Mouse (Mus musculus) heart, adult 2 months (tissue): ENCODE data around the gene Chrna5. TPM values are rescaled to one million over a fixed set of nuclear protein-coding genes. Genes with fewer than 3 reads are reported as not detected.
"Not testable (repeated sequence)": the region's sequence is repeated elsewhere in the genome, so short reads cannot be mapped to it uniquely, and the experiment has no call there.

Source experiments
- DNase-seq, 2 experiments: peaks; one replicate each; pipeline ENCODE4 v3.0.0; 2021
- H3K27ac ChIP-seq: fragments of 200-600 bp; 2 replicates; pipeline ENCODE4 v1.8.1; 2022
- H3K27me3 ChIP-seq: fragments of 200-500 bp; 2 replicates; pipeline ENCODE4 v1.6.1; 2012; ENCODE audit warnings: mild to moderate bottlenecking, low read length, inconsistent platforms, mixed read lengths; ENCODE audit not compliant: control insufficient read depth, insufficient read depth
- H3K36me3 ChIP-seq: fragments of 200-500 bp; 2 replicates; pipeline ENCODE4 v1.6.1; 2012; ENCODE audit warnings: low read length, inconsistent platforms; ENCODE audit not compliant: control insufficient read depth, insufficient read depth
- H3K4me1 ChIP-seq: fragments of 200-500 bp; 2 replicates; pipeline ENCODE4 v1.6.1; 2011; ENCODE audit warnings: low read length; ENCODE audit not compliant: control insufficient read depth, insufficient read depth
- H3K4me3 ChIP-seq: fragments of 200-600 bp; 2 replicates; pipeline ENCODE4 v1.8.1; 2022
- H3K79me2 ChIP-seq: fragments of 200-500 bp; replicated peaks from 2 replicates; pipeline ENCODE4 v1.6.1; 2012; ENCODE audit warnings: mild to moderate bottlenecking, inconsistent platforms, low read length, moderate library complexity, mixed read lengths; ENCODE audit not compliant: control insufficient read depth, insufficient read depth
- H3K9ac ChIP-seq: fragments of 200-500 bp; 2 replicates; pipeline ENCODE4 v1.6.1; 2012; ENCODE audit warnings: low read depth, mild to moderate bottlenecking, control low read depth, inconsistent platforms, low read length, mixed read lengths
- CTCF ChIP-seq: fragments of 200-600 bp; IDR thresholded peaks from 2 replicates; pipeline ENCODE4 v1.8.1; 2022; ENCODE audit warnings: antibody characterized with exemption, mild to moderate bottlenecking, moderate library complexity
- EP300 ChIP-seq: fragments of 200-500 bp; IDR thresholded peaks from 2 replicates; pipeline ENCODE4 v1.6.1; 2011; ENCODE audit warnings: low read depth, low read length, control low read depth; ENCODE audit not compliant: insufficient read depth
- POLR2A ChIP-seq: fragments of 200-500 bp; IDR thresholded peaks from 2 replicates; pipeline ENCODE4 v1.6.1; 2011; ENCODE audit warnings: mild to moderate bottlenecking, low read depth, low read length, control low read depth; ENCODE audit not compliant: insufficient read depth
- WGBS: fragments of 180-500 bp; shearing (Covaris S2); methylation state at CpG from one replicate; pipeline ENCODE4 v1.1.7; 2018; 5-methylcytosine and 5-hydroxymethylcytosine counted together
- intact Hi-C: fragments of 180-260 bp; cut with DNase I; formaldehyde crosslinking; loops from one replicate; pipeline ENCODE4 v1.15.1; 2025
- polyA plus RNA-seq: library from polyadenylated mRNA; depleted of rRNA; stranded (reverse); fragments of >200 nt; gene quantifications from 2 replicates; pipeline ENCODE4 v1.2.3, GENCODE M21; 2012
- total RNA-seq, 2 experiments: library from RNA; stranded (reverse); gene quantifications; 2 replicates each; pipeline ENCODE4 v1.2.3; 2021

The Chrna5 gene
- total and polyA plus RNA-seq, 3 experiments: not detected

DNA sequence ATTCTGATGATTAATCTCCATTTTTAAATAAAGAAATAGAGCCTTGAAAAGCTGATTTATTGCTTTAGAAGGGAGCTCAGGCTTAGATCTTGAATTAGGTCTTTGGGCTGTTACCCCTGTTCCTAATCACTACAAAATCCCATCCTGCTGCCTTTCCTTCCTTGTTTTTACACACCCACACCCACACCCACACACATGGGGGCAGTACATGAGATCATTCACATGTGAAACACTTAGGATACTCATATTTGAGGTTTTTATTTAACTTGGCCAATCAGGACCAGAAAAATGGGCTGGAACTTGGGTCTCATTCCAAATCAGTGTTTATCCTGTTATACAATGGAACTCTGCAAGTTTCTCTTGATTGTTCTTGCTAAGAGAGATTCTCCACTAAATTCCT lies 31.2 kb upstream of the Chrna5 start:
- DNase-seq: no peak
- Histone ChIP-seq H3K4me3 (no peak overlapping the region), H3K9ac (no peak overlapping the region), H3K36me3 (peaks cover 3% of the 10 kb centered on the region), H3K4me1 (peaks cover 2% of the 10 kb centered on the region), H3K27me3 (no peaks in the 10 kb centered on the region), H3K79me2 (no peaks in the 10 kb centered on the region; the same call in 1 of the 2 replicates), H3K27ac (no peak overlapping the region)
- TF ChIP-seq POLR2A (no peak), EP300 (no peak), CTCF (no peak)
- intact Hi-C loops: no loop called here

DNA sequence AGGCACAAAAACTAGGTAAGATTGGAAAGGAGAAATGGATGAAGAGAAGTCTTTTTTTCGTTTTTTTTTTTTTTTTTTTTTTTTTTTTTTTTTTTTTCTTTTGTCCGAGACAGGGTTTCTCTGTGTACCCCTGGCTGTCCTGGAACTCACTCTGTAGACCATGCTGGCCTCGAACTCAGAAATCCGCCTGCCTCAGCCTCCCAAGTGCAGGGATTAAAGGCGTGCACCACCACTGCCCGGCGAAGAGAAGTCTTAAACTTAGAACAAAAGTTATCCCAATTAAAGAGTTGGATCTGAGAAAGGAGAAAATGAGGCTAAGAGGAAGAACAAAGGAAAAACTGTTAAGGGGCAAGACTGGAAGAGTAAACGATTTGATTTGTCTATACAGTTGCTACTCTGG lies 30.5 kb upstream of the Chrna5 start:
- not testable (repeated sequence) for H3K9ac ChIP-seq, H3K4me1 ChIP-seq, H3K27me3 ChIP-seq, DNase-seq, H3K79me2 ChIP-seq, H3K36me3 ChIP-seq
- Histone ChIP-seq H3K27ac (peak overlapping the region; percentile 63), H3K4me3 (peak overlapping the region; percentile 92)
- WGBS: 31% methylated on average over 8 of the region's 8 CpGs
- intact Hi-C loops: loop anchor here (1.0 to 5.0 kb wide), 3 partner anchors 33 to 202 kb away; partner anchors contain the start of gene Hykk

DNA sequence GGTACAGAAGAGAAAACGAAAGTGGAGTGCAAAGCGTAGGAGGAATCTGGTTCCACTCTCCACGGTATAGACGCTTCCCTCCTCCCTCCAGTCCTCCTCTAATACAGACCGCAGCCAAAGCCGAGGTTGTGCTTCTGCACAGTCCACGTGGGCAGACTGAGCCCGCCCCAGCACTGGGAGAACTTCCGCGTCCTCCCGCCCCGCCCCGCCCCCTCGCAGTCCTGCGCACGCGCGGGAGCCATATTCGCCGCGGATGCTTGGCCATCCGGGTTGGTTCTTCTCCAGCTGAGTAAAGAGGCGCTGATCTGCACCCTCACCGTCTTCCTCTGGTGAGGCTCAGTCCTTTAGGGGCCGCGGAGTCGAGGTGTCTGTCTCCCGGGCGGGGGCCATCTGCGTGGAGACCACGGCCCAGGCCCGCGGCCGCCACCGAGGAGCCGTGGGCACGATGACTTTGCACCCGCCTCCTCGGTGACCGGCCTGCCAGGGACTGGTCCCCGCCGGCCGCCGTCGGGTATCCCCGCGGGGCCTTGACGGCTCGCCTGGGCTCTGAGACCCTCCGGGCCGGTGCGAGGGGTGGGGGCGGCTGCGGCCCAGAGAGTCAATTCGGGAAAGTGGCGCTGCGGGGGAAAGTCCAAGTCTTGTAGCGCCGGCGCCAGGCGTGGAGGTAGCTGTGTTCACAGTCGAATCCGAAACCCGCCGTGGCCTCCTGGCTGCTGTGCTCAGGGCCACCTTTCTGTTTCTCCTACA lies 29.9 kb upstream of the Chrna5 start, which contains the start of the genes Psma4 and AY074887:
Gene Psma4 (plus strand): TSS at position 216 of the 747 bp plus-strand sequence.
Gene AY074887 (minus strand): TSS at position 424 of the 747 bp plus-strand sequence.
- H3K4me3 ChIP-seq: peak within 1 kb of the TSS; percentile 92
- intact Hi-C loops: loop anchor here (1.0 to 5.0 kb wide), 3 partner anchors 33 to 202 kb away; partner anchors contain the start of gene Hykk
- H3K36me3 ChIP-seq: peaks cover 3% of the 10 kb centered on the region
- no peaks in the 10 kb centered on the region; the same call in 1 of the 2 replicates for H3K79me2 ChIP-seq
- H3K27ac ChIP-seq: peak within 1 kb of the TSS; percentile 94
- peaks cover 2% of the 10 kb centered on the region for H3K4me1 ChIP-seq
- no peaks in the 10 kb centered on the region for H3K27me3 ChIP-seq
- TF ChIP-seq POLR2A (peak; percentile 88), EP300 (no peak)
- H3K9ac ChIP-seq: peak within 1 kb of the TSS; percentile 88
- peak; percentile 93 to 94 for DNase-seq
- under 1% methylated on average over 65 of the region's 65 CpGs for WGBS

DNA sequence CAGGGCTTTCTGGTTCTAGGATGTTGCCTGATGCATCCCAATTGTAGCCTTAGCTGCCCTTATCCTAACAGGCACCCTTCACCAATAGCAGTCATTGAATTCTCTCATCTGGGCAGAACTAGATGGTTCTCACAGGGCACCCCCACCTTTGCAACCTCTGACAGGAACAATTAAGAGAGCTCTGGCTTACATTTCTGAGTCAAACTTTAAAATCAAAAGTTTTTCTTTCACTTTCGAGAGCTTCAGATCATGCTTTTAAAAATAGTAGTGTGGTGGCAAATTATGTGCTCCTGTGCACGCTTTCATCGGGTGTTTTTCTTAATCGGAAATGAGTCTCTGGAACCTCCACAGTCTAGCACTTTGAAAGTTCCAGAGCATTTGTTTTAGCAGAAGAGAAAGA lies 19.6 kb upstream of the Chrna5 start:
- Histone ChIP-seq H3K27ac (no peak overlapping the region), H3K4me1 (no peaks in the 10 kb centered on the region), H3K36me3 (peaks cover 5% of the 10 kb centered on the region; the same call in 1 of the 2 replicates), H3K9ac (no peak overlapping the region), H3K27me3 (no peaks in the 10 kb centered on the region), H3K4me3 (no peak overlapping the region), H3K79me2 (no peaks in the 10 kb centered on the region)
- 86% methylated on average over 4 of the region's 4 CpGs for WGBS
- TF ChIP-seq CTCF (no peak), EP300 (no peak), POLR2A (no peak)
- intact Hi-C loops: no loop called here
- DNase-seq: no peak

DNA sequence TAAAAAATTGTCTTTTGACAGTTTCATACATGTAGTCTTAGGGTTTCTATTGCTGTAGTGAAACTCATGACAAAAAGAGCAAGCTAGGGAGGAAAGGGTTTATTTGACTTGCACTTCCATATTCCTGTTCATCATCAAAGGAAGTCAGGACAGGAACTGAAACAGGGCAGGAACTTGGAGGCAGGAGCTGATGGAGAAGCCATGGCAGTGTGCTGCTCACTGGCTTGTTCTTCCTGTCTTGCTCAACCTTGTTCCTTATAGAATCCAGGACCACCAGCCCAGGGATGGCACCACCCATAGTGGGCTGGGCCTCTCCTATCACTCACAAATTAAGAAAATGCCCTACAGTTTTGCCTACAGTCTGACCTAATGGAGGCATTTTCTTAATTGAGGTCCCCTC lies 17.0 kb upstream of the Chrna5 start:
- intact Hi-C loops: no loop called here
- Histone ChIP-seq H3K27ac (no peak overlapping the region), H3K4me1 (no peaks in the 10 kb centered on the region), H3K4me3 (no peak overlapping the region), H3K36me3 (no peaks in the 10 kb centered on the region), H3K27me3 (no peaks in the 10 kb centered on the region), H3K9ac (no peak overlapping the region), H3K79me2 (no peaks in the 10 kb centered on the region)
- TF ChIP-seq EP300 (no peak), POLR2A (no peak), CTCF (no peak)
- no peak for DNase-seq

DNA sequence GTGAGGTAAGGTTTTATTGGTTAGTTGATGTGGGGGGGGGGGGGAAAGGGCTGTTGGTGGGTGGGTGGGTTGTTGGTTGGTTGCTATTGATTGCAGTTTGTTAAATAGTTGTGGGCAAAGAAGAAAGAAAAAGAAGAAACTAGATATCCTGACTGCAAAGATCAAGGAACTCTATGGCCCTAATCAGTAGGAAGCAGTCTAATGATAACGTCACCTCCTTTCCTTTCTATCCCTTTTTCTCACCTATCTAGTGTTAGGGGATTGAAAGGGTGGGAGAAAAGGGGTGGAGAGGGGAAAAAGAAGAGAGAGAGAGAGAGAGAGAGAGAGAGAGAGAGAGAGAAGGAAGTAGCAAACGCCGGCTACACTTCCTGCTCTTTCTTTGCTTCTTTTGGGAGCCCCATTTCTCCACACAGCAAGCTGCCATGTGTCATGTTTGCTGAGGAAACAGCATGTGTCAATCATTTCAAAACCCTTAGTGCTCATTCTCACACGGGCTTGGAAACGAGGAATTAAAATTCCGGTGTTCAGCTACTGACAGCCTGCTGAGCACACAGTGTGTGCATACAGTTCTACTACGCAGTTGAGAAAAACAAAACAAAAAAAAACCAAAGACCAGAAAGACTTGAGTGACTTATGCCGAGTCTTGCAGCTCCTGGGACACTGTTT lies 10.6 kb upstream of the Chrna5 start:
- no peak overlapping the region for H3K9ac ChIP-seq
- WGBS: 41% methylated on average over 8 of the region's 8 CpGs
- H3K4me1 ChIP-seq: no peaks in the 10 kb centered on the region
- DNase-seq: no peak
- no peak overlapping the region for H3K27ac ChIP-seq
- TF ChIP-seq EP300 (no peak), POLR2A (no peak), CTCF (no peak)
- H3K4me3 ChIP-seq: no peak overlapping the region
- H3K27me3 ChIP-seq: no peaks in the 10 kb centered on the region; the same call in 1 of the 2 replicates
- no peaks in the 10 kb centered on the region for H3K79me2 ChIP-seq
- intact Hi-C loops: no loop called here
- H3K36me3 ChIP-seq: no peaks in the 10 kb centered on the region
